Mouse (Mus musculus): Measurements from ENCODE around the gene Stk38.

- TF ChIP-seq GATA1 (IDR thresholded peaks at IDR 0.05; ENCODE audit: borderline replicate concordance, low read length) (no peak), FLI1 (IDR thresholded peaks at IDR 0.05; ENCODE audit: low read length) (no peak)
These were observed 73.5 kb downstream of the Stk38 start for GRCm38 (mm10) chr17:28934120-28934916.

Measured in megakaryocyte, embryonic 14.5 days (primary cell).